Mouse (Mus musculus): ENCODE results near the gene Ints3. TPM values are rescaled to one million over a fixed set of nuclear protein-coding genes. Genes with fewer than 3 reads are reported as not detected.

Ints3 gene
- total RNA-seq, 2 experiments from 2014 or later, result 71.1 to 98.9 TPM

DNA sequence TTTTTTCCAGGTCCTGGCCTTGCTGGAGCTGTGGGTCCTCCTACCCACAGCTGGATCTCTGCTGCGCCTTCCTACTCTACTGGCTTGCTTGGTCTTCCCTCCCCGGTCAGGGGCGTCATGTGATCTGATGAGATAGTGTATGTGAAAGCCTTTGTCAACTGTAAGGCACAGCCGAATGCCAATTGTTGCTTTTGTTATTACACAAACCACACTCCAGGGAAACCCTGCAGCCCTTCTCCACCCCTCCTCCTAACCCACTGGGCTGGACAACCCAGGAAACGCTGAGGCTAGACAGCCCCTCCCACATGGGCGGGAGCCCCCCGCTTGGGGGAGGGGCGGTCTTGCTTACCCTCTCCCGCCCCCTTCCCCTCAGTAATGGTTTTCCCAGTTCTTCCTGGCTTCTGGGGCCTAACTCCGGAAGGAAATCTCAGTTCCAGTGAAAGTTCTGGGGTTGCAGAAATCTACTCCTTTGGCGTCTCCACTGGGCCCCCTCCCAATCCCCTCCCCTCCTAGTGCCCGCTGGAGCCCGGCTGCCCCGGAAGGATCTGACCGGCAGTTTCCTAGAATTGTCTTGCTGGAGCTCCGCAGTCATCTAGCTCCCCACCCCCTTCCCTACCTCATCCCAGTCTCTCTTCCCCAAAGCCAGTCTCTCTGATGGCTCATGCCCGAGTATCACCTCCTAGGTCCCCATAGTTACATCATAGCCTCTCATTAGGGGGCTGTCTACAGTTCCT lies 13.1 kb upstream of the Ints3 start:
- DNase-seq (ENCODE audit: low spot score in 2 of 2), result peak; percentile 73 to 79

DNA sequence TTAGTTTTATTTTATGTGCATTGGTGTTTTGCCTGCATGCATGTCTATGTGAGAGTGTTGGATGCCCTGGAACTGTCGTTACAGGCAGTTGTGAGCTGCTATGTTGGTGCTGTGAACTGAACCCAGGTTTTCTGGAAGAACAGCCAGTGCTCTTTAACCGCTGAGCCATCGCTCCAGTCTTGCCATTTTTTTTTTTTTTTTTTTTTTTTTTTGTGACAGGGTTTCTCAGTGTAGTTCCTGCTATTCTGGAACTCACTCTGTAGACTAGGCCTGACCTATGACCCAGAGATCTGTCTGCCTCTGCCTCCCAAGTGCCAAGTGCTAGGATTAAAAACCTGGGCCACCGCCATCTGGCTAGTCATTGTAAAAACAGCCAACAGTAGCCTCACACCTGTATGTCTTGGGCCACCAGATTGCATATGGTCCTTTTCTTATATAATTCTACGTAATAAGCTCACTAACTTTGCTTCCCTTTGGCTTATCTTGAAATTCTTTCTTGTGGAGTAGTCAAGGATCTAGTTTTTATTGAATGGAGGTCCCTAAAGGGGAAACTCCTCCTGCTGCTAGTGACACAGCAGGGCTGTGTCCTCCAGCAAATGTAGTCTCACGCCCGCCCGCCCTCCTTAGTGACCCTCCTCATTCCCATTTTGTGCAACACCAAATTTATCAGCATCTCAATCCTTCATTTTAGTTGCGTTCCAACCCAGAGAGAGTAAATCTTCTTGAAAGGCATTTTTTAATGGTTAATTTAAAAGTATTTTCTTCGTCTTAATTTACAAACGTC lies 12.2 kb upstream of the Ints3 start:
- DNase-seq (ENCODE audit: low spot score in 2 of 2), result no peak

GRCm38 (mm10) chr3:90443977-90444376 lies 10.6 kb upstream of the Ints3 start:
- no peak for DNase-seq (ENCODE audit: low spot score in 2 of 2)

DNA sequence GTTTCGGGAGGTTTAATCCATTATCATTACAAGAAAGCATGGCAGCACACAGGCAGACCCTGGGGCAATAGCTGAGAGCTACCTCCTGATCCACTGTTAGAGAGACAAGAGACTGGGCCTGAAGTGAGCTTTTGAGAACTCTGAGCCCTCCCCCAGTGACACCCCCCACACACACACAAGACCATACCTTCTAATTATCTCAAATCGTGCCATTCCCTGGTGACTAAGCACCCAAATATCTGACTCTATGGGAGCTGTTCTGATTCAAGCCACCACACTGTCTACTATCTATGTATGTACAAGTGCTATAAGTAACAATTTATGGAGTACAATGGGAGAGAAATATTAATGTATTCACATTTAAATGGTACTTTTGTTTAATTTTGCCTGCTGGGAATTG lies 7.3 kb upstream of the Ints3 start:
- DNase-seq (ENCODE audit: low spot score in 2 of 2), result no peak

- no peak for DNase-seq (ENCODE audit: low spot score in 2 of 2)
These were observed 3.7 kb upstream of the Ints3 start for GRCm38 (mm10) chr3:90437131-90437530.

- DNase-seq (ENCODE audit: low spot score in 2 of 2), result no peak
These were observed 780 bp upstream of the Ints3 start for GRCm38 (mm10) chr3:90434073-90434730.

GRCm38 (mm10) chr3:90432811-90433219 lies 607 bp downstream of the Ints3 start:
- peak; percentile 41 to 44 for DNase-seq (ENCODE audit: low spot score in 2 of 2)

- DNase-seq (ENCODE audit: low spot score in 2 of 2), result no peak
These were observed 1.1 kb downstream of the Ints3 start for GRCm38 (mm10) chr3:90432348-90432747.

- DNase-seq (ENCODE audit: low spot score in 2 of 2), result no peak
These were observed 3.8 kb downstream of the Ints3 start for GRCm38 (mm10) chr3:90429576-90429975.

DNA sequence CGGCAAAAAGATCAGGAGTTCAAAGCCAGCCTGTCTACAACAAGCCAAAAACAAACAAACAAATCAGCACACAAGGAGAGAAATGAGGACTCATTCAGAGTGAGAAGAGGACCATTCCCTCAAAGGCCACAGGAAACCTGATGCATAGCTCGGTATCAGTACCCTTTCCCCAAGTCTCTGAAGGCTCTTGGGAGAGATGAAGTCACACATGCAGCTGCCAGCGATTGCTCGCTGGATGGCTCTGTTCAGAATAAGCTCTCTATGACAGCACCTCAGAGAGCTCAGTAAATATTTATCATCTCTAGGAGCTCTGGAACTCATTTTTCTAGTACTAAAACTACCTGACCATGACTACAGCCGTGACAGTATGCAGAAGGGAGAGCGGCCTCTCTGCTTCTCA lies 5.2 kb downstream of the Ints3 start:
- no peak for DNase-seq (ENCODE audit: low spot score in 2 of 2)

- DNase-seq (ENCODE audit: low spot score in 2 of 2), result no peak
These were observed 5.8 kb downstream of the Ints3 start for GRCm38 (mm10) chr3:90427574-90427973.

DNA sequence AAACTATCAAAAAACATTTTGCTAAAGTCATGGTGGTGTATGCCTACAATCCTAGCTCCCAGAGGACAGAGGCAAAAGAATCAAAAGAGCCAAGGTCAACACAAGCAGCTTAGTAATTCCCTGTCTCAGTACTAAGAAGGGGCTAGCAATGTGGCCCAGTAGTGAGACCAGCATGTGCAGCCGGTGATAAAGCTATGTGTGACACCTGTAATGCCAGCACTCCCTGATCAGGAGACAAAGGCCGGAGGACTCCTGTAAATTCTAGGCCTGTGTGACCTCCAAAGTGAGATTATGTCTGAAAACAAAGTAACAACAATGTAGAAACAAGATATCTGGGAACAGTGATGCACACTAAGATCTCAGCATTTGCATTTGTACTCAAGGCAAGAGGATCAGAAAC lies 7.9 kb downstream of the Ints3 start:
- DNase-seq (ENCODE audit: low spot score in 2 of 2), result no peak

- DNase-seq (ENCODE audit: low spot score in 2 of 2), result no peak
These were observed 9.9 kb downstream of the Ints3 start for GRCm38 (mm10) chr3:90423549-90423948.

- DNase-seq (ENCODE audit: low spot score in 2 of 2), result no peak
These were observed 12.7 kb downstream of the Ints3 start for GRCm38 (mm10) chr3:90420696-90421095.

GRCm38 (mm10) chr3:90413011-90413396 lies 20.4 kb downstream of the Ints3 start:
- peak in 1 of 2 experiments; percentile 27 for DNase-seq (ENCODE audit: low spot score in 2 of 2)

- peak; percentile 80 to 85 for DNase-seq (ENCODE audit: low spot score in 2 of 2)
These were observed 21.0 kb downstream of the Ints3 start for GRCm38 (mm10) chr3:90412312-90413010.

GRCm38 (mm10) chr3:90408721-90409120 lies 24.7 kb downstream of the Ints3 start:
- no peak for DNase-seq (ENCODE audit: low spot score in 2 of 2)

- DNase-seq (ENCODE audit: low spot score in 2 of 2), result peak in 1 of 2 experiments; percentile 13
These were observed 27.0 kb downstream of the Ints3 start for GRCm38 (mm10) chr3:90406414-90406813.

- DNase-seq (ENCODE audit: low spot score in 2 of 2), result peak in 1 of 2 experiments; percentile 25
These were observed 28.8 kb downstream of the Ints3 start for GRCm38 (mm10) chr3:90404609-90405008.

- peak in 1 of 2 experiments; percentile 45 for DNase-seq (ENCODE audit: low spot score in 2 of 2)
These were observed 29.3 kb downstream of the Ints3 start for GRCm38 (mm10) chr3:90404121-90404520.

DNA sequence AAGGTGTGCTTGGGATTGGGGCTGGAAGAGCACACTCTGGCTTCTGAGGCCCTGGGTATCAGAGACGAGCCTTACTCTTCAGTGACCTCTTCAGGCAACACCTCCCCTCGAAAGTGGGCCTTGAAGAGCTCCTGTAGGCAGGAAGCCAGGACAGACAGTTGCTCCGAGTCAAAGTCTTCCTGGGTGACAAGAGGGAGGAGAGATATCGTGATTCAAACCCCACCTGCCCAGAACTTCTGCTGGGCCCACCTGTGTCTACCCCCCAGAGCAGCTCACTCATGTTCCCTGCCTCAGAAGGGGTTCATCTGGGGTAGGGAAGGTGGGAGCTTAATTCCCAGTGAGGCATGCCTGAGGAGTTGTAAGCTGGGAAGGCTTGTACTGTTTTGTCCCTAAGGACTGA lies 32.4 kb downstream of the Ints3 start:
- peak in 1 of 2 experiments; percentile 15 for DNase-seq (ENCODE audit: low spot score in 2 of 2)
